Mouse (Mus musculus): Measurements from ENCODE around the gene Idua. TPM values are rescaled to one million over a fixed set of nuclear protein-coding genes. Genes with fewer than 3 reads are reported as not detected.

Idua gene
- polyA plus RNA-seq, 1 experiment = 35.4 TPM

GRCm38 (mm10) chr5:108691152-108691551 lies 31.0 kb downstream of the Idua start:
- no peak overlapping the region for H3K27ac ChIP-seq (ENCODE audit: control insufficient read depth, insufficient read depth, low read length)
- DNase-seq = no peak
- no peak overlapping the region for H3K4me3 ChIP-seq (ENCODE audit: control insufficient read depth, insufficient read depth, low read length)
- no peaks in the 10 kb centered on the region for H3K36me3 ChIP-seq (ENCODE audit: control insufficient read depth, insufficient read depth, low read length)
- no peaks in the 10 kb centered on the region for H3K27me3 ChIP-seq (ENCODE audit: control insufficient read depth, insufficient read depth, low read length)
- whole genome bisulfite sequencing = 63% methylated on average over 4 of the region's 4 CpGs
- H3K4me1 ChIP-seq (replicated peaks; ENCODE audit: control insufficient read depth, insufficient read depth, low read length) = peaks cover 11% of the 10 kb centered on the region
- no peak for TF ChIP-seq CTCF (IDR thresholded peaks at IDR 0.05; ENCODE audit: borderline replicate concordance, control insufficient read depth, extremely low read depth, insufficient read depth, low read length, poor library complexity)
- no peak for TF ChIP-seq POLR2A (IDR thresholded peaks at IDR 0.05; ENCODE audit: control insufficient read depth, extremely low read depth, insufficient read depth, low read length, poor library complexity)

GRCm38 (mm10) chr5:108692271-108692670 lies 32.1 kb downstream of the Idua start, which contains the start of gene Fgfrl1:
Fgfrl1 (plus strand) TSS chr5:108692382.
- no peaks in the 10 kb centered on the region for H3K27me3 ChIP-seq (ENCODE audit: control insufficient read depth, insufficient read depth, low read length)
- 7% methylated on average over 18 of the region's 18 CpGs for WGBS
- no peak within 1 kb of the TSS for H3K27ac ChIP-seq (ENCODE audit: control insufficient read depth, insufficient read depth, low read length)
- peaks cover 11% of the 10 kb centered on the region for H3K4me1 ChIP-seq (replicated peaks; ENCODE audit: control insufficient read depth, insufficient read depth, low read length)
- peak; percentile 74 for DNase-seq
- H3K36me3 ChIP-seq (ENCODE audit: control insufficient read depth, insufficient read depth, low read length) = no peaks in the 10 kb centered on the region
- TF ChIP-seq POLR2A (IDR thresholded peaks at IDR 0.05; ENCODE audit: control insufficient read depth, extremely low read depth, insufficient read depth, low read length, poor library complexity) (no peak), CTCF (IDR thresholded peaks at IDR 0.05; ENCODE audit: borderline replicate concordance, control insufficient read depth, extremely low read depth, insufficient read depth, low read length, poor library complexity) (peak; percentile 42; the same call in 1 of the 2 replicates)
- H3K4me3 ChIP-seq (ENCODE audit: control insufficient read depth, insufficient read depth, low read length) = peak within 1 kb of the TSS; percentile 25

DNA sequence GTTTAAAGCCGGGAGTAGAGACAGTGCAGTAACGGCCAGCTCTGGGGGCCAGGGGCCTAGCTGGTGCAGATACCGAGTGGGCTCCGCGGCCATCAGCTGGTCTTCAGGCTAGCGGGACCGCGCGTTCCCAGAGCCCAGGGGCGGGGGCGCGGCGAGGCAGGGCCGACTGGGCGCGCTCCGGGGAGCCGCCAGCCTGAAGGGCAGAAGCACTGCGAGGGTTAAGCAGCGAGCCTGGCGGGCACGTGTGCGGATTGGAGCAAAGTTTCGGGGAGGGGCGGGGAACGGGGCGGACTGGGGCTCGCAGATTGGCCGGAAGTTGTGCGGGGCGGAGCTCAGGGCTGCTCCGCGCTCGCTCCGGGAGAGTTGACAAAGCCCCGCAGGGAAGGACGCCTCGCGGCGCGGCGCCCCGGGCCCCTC lies 33.7 kb downstream of the Idua start:
- WGBS = under 1% methylated on average over 39 of the region's 43 CpGs

GRCm38 (mm10) chr5:108694352-108695261 lies 34.5 kb downstream of the Idua start:
- WGBS = 1% methylated on average over 95 of the region's 99 CpGs

More for the DNA sequence above, 33.7 kb downstream of the Idua start:
- peak; percentile 87 for DNase-seq
- Histone ChIP-seq H3K4me3 (ENCODE audit: control insufficient read depth, insufficient read depth, low read length) (peak overlapping the region; percentile 62), H3K27ac (ENCODE audit: control insufficient read depth, insufficient read depth, low read length) (no peak overlapping the region), H3K27me3 (ENCODE audit: control insufficient read depth, insufficient read depth, low read length) (no peaks in the 10 kb centered on the region), H3K4me1 (replicated peaks; ENCODE audit: control insufficient read depth, insufficient read depth, low read length) (peaks cover 11% of the 10 kb centered on the region), H3K36me3 (ENCODE audit: control insufficient read depth, insufficient read depth, low read length) (no peaks in the 10 kb centered on the region)
- TF ChIP-seq POLR2A (IDR thresholded peaks at IDR 0.05; ENCODE audit: control insufficient read depth, extremely low read depth, insufficient read depth, low read length, poor library complexity) (no peak), CTCF (IDR thresholded peaks at IDR 0.05; ENCODE audit: borderline replicate concordance, control insufficient read depth, extremely low read depth, insufficient read depth, low read length, poor library complexity) (no peak)

DNA sequence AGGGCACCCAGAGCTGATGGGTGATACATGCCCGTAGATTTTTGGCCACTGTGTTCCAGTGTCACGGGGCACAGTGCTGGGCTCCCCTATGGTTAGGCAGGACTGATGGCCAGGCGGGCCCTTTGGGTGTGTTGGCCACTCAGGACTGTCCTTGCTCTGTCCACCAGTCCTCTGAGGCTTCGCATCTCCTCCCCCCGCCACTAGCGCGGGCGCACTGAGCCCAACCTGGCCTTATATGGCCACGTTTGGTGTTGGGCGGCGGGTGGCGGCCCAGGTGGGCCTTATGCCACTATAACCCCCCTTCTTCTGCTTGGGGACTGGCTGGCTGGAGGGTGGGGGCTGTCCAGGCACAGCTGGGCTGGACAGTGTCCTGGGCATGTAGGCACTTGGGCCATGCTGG lies 35.7 kb downstream of the Idua start:
- no peaks in the 10 kb centered on the region for H3K27me3 ChIP-seq (ENCODE audit: control insufficient read depth, insufficient read depth, low read length)
- H3K4me3 ChIP-seq (ENCODE audit: control insufficient read depth, insufficient read depth, low read length) = no peak overlapping the region
- H3K36me3 ChIP-seq (ENCODE audit: control insufficient read depth, insufficient read depth, low read length) = no peaks in the 10 kb centered on the region
- no peak for DNase-seq
- TF ChIP-seq POLR2A (IDR thresholded peaks at IDR 0.05; ENCODE audit: control insufficient read depth, extremely low read depth, insufficient read depth, low read length, poor library complexity) = no peak
- no peak for TF ChIP-seq CTCF (IDR thresholded peaks at IDR 0.05; ENCODE audit: borderline replicate concordance, control insufficient read depth, extremely low read depth, insufficient read depth, low read length, poor library complexity)
- H3K27ac ChIP-seq (ENCODE audit: control insufficient read depth, insufficient read depth, low read length) = no peak overlapping the region
- peaks cover 11% of the 10 kb centered on the region for H3K4me1 ChIP-seq (replicated peaks; ENCODE audit: control insufficient read depth, insufficient read depth, low read length)
- WGBS = 97% methylated on average over 12 of the region's 12 CpGs

More at GRCm38 (mm10) chr5:108694352-108695261, 34.5 kb downstream of the Idua start:
- peak overlapping the region; percentile 56 for H3K4me3 ChIP-seq (ENCODE audit: control insufficient read depth, insufficient read depth, low read length)
- H3K27me3 ChIP-seq (ENCODE audit: control insufficient read depth, insufficient read depth, low read length) = no peaks in the 10 kb centered on the region
- no peak for TF ChIP-seq CTCF (IDR thresholded peaks at IDR 0.05; ENCODE audit: borderline replicate concordance, control insufficient read depth, extremely low read depth, insufficient read depth, low read length, poor library complexity)
- no peak for TF ChIP-seq POLR2A (IDR thresholded peaks at IDR 0.05; ENCODE audit: control insufficient read depth, extremely low read depth, insufficient read depth, low read length, poor library complexity)
- peaks cover 11% of the 10 kb centered on the region for H3K4me1 ChIP-seq (replicated peaks; ENCODE audit: control insufficient read depth, insufficient read depth, low read length)
- H3K36me3 ChIP-seq (ENCODE audit: control insufficient read depth, insufficient read depth, low read length) = no peaks in the 10 kb centered on the region
- H3K27ac ChIP-seq (ENCODE audit: control insufficient read depth, insufficient read depth, low read length) = no peak overlapping the region
- peak; percentile 37 for DNase-seq

- Histone ChIP-seq H3K27ac (ENCODE audit: control insufficient read depth, insufficient read depth, low read length) (no peak overlapping the region), H3K36me3 (ENCODE audit: control insufficient read depth, insufficient read depth, low read length) (no peaks in the 10 kb centered on the region), H3K27me3 (ENCODE audit: control insufficient read depth, insufficient read depth, low read length) (no peaks in the 10 kb centered on the region), H3K4me1 (replicated peaks; ENCODE audit: control insufficient read depth, insufficient read depth, low read length) (peaks cover 11% of the 10 kb centered on the region), H3K4me3 (ENCODE audit: control insufficient read depth, insufficient read depth, low read length) (no peak overlapping the region)
- 97% methylated on average over 3 of the region's 3 CpGs for WGBS
- no peak for DNase-seq
- TF ChIP-seq POLR2A (IDR thresholded peaks at IDR 0.05; ENCODE audit: control insufficient read depth, extremely low read depth, insufficient read depth, low read length, poor library complexity) = no peak
- TF ChIP-seq CTCF (IDR thresholded peaks at IDR 0.05; ENCODE audit: borderline replicate concordance, control insufficient read depth, extremely low read depth, insufficient read depth, low read length, poor library complexity) = no peak
These were observed 36.4 kb downstream of the Idua start for GRCm38 (mm10) chr5:108696542-108696941.

Measured in thymus, adult 2 months (tissue).